Mouse (Mus musculus) NIH3T3 (cell line): Measurements from ENCODE around the gene Stk32c.

Experiments used
- DNase-seq: peaks from one replicate; pipeline ENCODE4 v3.0.0-alpha.2; 2012; ENCODE audit warnings: low read depth

Stk32c gene

GRCm38 (mm10) chr7:139212754-139213745 is at the start of gene Stk32c, which contains the start of gene Lrrc27:
Gene Stk32c, minus strand, starts transcription at chr7:139213307.
Gene Lrrc27, plus strand, starts transcription at chr7:139212988.
- peak; percentile 98 for DNase-seq

- DNase-seq = no peak
These were observed 44.8 kb upstream of the Stk32c start for GRCm38 (mm10) chr7:139257752-139258542.

DNA sequence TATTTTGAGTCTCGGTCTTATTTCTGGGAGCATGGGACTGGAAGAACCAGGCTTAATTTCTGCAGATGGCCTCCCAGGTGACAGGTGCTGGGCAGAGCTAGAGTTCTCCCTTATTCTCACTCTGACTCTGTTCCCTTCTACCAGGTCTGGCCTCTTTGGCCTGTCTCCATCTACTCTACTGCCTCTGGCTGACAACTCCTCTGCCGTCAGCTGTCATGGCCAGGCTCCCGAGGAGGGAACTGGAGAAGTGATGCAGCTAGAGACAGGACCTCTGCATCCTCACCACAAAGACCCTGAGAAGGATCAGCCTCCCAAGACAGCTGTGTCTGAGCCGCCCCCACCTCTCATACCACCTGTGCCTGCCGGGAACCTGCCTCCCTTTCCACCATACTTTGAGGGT is 41.5 kb upstream of the Stk32c start:
- DNase-seq = no peak

DNA sequence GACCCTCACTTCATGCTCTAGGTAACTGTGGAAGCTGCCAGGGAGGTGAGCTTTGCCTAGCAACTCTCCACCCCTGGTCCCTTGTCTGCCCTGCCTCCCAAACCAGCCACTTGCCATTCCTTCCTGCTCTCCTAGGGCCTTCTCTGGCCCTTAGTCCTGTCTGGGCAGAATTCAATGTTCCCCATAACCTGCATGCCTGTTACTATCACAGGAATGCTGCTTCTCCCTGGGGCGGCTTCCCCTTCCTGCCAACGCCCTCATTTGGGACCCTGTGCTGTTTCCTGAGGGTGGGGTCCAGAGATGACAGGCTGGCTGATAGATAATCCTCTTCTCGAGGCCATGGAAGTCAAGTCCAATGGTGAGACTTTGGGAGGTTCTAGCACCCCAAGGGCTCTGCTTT is 40.4 kb upstream of the Stk32c start:
- no peak for DNase-seq

DNA sequence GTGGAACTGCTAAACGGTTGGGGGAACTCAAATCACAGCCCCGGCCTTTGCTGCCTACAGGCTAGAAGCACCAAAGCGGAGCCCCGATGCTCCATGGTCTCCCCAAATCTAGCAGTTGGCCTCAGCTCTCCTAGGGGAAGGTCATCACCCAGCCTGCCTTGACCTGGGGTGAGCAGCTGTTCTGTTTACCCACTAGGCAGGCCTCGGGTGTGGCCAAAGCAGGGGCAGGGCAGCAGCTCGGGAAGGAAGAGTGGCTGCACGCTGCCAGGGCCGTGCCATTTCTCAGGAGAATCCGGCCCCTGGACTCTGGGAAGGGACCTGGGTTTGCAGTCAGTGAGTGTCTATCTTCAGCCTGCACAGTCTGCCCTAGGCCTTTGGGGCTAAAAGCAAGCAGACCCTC is 39.9 kb upstream of the Stk32c start:
- no peak for DNase-seq

GRCm38 (mm10) chr7:139252566-139252965 is 39.5 kb upstream of the Stk32c start:
- DNase-seq = no peak

GRCm38 (mm10) chr7:139251881-139252301 is 38.8 kb upstream of the Stk32c start:
- DNase-seq = peak; percentile 63

- peak; percentile 11 for DNase-seq
These were observed 36.5 kb upstream of the Stk32c start for GRCm38 (mm10) chr7:139249406-139250210.

DNA sequence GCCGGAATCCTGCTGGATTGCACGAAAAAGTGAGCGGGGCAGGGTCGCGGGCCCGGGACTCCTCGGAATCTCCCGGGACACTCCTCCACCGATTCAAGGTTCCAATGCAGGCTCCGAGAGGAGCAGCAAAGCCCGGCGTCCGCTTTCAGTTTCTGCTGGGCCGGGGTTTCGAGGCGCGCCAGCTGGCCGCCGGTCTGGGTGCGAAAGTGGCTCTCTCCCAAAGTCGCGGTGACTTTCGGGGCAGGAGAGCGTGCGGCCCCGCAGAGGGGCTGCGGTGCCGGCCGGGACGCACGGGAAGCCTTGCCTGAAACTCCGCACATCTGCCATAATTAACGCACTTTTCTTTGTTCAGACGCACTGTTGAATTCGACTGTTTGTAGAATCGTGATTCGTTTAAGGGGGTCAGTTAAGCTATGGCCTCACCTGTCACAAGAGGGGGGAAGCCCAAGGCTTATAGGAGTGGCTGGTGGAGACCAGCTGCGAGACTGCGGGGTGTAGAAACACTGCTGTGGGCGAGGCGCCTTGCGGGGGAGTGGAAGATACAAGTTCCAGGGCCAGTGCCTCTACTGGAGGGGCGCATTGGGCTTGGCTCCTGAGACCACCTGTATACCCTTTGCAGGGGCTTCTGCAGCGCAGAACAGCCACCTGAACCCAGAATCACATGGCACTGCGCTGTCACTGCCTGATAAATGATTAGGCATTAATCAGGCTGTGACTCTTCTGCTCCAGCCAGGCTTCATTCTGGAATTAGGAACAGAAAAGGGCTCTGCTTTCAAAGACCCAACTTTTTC is 35.7 kb upstream of the Stk32c start:
- peak; percentile 25 for DNase-seq

DNA sequence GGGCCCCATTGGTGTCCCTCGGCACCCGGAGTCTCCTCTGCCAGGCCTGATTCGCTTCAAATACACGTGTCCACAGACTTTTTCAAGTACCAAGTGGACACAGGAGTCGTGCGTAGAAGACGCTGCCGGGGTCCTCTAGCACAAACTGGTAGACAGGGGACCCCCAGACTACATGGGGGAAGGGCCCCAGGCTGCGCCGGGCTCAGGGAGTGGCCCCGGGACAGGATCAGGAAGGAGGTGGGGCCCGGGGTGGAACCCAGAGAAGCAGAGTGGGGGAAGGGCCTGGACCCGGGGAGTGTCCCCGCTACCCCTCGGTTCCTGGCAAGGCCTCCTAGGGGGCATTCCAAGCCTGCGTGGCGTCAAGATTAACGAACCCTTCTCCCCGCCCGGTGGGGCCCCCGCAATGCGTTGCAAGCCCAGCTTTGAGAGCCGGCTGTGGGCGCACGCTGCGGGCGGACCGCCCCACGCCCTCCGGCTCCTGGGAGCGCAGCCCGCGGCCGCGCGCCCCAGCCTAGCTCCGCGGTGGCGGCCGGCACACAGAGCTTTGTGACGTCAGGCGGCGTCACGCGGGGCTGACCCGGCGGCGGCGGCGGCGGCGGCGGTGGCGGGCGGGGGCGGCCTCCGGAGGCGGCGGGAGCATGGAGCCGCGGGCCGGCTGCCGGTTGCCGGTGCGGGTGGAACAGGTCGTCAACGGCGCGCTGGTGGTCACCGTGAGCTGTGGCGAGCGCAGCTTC is 34.9 kb upstream of the Stk32c start, which contains the start of gene Pwwp2b:
TSS of gene Pwwp2b (plus strand) at position 602 of the 734 bp plus-strand sequence.
- DNase-seq = peak; percentile 85

GRCm38 (mm10) chr7:139246931-139247880 is 34.1 kb upstream of the Stk32c start:
- DNase-seq = peak; percentile 62

GRCm38 (mm10) chr7:139246086-139246485 is 33.0 kb upstream of the Stk32c start:
- DNase-seq = peak; percentile 74

- no peak for DNase-seq
These were observed 26.3 kb upstream of the Stk32c start for GRCm38 (mm10) chr7:139239432-139239831.

DNA sequence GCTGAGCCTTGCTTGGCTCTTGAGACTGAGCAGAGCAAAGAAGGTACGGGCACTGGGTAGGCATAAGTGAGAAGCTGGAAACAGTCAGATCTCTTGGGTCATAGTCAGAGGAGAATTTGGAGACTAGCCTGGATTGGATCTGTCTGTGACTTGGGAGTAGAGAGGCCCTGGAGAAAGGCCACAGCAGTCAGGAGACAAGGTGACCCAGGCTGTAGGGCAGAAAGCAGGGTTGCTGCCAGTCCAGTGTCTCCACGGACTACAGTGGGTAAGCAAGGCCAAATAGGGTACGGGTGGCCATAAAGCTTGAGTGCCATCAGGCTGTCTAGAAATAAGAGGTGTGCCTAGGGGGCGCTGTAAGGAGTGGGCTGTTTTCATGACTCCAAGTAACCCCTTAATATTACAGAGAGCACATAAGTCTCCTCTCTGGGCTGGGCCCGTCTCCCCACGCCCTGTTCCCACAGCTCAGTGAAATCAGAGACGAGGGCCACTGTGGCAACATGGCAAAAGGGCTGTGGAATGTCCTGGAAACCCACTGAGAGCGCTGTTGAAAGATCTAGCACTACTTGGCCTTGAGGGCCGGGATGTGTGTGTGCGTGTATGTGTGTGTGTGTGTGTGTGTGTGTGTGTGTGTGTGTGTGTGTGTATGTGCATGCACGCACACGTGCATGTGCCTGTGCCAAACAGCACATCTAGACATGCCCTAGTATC is 22.7 kb upstream of the Stk32c start:
- peak; percentile 14 for DNase-seq

- peak; percentile 85 for DNase-seq
These were observed 21.5 kb upstream of the Stk32c start for GRCm38 (mm10) chr7:139234426-139235188.

DNA sequence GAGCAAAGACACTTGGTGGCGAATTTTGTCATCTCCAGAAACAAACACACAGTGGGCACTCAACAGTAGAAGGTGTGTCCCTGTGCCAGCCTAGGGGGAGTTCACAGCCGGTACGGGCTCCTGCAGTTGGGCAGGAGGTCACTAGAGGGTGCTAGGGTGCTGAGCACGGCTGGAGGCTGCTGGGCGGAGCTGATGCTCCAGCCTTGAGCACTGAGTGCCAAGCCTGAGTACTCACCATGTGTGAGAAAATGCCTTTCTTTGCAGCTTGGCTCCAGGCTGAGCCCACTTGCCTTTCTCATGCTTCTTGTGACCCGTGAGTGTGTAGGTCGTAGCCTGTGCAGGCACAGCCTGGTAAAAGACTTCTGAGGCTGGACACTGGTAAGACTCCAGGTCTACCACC is 20.6 kb upstream of the Stk32c start:
- DNase-seq = peak; percentile 93

GRCm38 (mm10) chr7:139230241-139230640 is 17.1 kb upstream of the Stk32c start:
- DNase-seq = no peak

DNA sequence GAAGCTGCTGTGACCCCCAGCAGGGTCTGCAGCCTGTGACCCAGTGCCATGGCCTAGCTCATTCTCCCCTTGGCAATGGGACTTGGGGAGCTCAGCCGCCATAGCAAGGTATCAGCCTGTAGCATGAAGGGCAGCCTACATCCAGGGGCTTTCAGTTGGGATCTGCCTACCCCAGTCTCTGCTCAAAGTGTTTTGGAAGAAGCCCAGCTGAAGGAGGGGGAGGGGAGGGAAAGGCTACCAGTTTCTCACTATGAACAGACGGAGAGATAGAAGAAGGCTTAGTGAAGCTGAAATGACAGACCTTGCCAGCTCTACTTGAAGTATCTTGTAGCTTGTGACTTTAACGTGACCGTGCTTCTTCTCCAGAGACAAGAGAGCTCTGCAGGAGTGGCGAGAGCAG is 16.7 kb upstream of the Stk32c start:
- no peak for DNase-seq
